Mouse (Mus musculus) hindbrain, embryonic 14.5 days (tissue): ENCODE measurements at regions not wholly inside any gene's neighbourhood (a gene's known extent, or its start where the extent isn't known, plus 50 kb on each side); places are given as distances from the start of the nearest gene placed in this dataset.
"Not testable (repeated sequence)": the region's sequence is repeated elsewhere in the genome, so short reads cannot be mapped to it uniquely, and the experiment has no call there.

Source experiments
- ATAC-seq: fragments of 200-750 bp; cut with Nextera tagmentation; 2 replicates; pipeline ENCODE4 v1.8.0; 2017; ENCODE audit warnings: moderate number of reproducible peaks, mild to moderate bottlenecking, moderate TSS enrichment, moderate library complexity; ENCODE audit not compliant: low FRiP score
- DNase-seq: peaks from one replicate; pipeline ENCODE4 v3.0.0-alpha.2; 2015; ENCODE audit warnings: low spot score
- H3K27ac ChIP-seq: fragments of 300-500 bp; sonication (generic); 2 replicates; pipeline ENCODE4 v1.5.1; 2014; ENCODE audit warnings: mild to moderate bottlenecking, moderate library complexity
- H3K27me3 ChIP-seq: fragments of 300-500 bp; sonication (generic); 2 replicates; pipeline ENCODE4 v1.6.1; 2014; ENCODE audit warnings: mild to moderate bottlenecking, low read length, mixed read lengths; ENCODE audit not compliant: control insufficient read depth, insufficient read depth
- H3K36me3 ChIP-seq: fragments of 300-500 bp; sonication (generic); replicated peaks from 2 replicates; pipeline ENCODE4 v1.6.1; 2014; ENCODE audit not compliant: control insufficient read depth, insufficient read depth
- H3K4me1 ChIP-seq: fragments of 300-500 bp; sonication (generic); replicated peaks from 2 replicates; pipeline ENCODE4 v1.6.1; 2014; ENCODE audit warnings: antibody characterized with exemption, low read length, mixed read lengths; ENCODE audit not compliant: control insufficient read depth, insufficient read depth
- H3K4me2 ChIP-seq: fragments of 300-500 bp; sonication (generic); replicated peaks from 2 replicates; pipeline ENCODE4 v1.6.1; 2014; ENCODE audit warnings: mild to moderate bottlenecking, moderate library complexity
- H3K4me3 ChIP-seq: fragments of 300-500 bp; sonication (generic); replicated peaks from 2 replicates; pipeline ENCODE4 v1.5.1; 2014; ENCODE audit warnings: mild to moderate bottlenecking, low read length
- H3K9ac ChIP-seq: fragments of 300-500 bp; sonication (generic); 2 replicates; pipeline ENCODE4 v1.6.1; 2014
- H3K9me3 ChIP-seq: fragments of 300-500 bp; sonication (generic); 2 replicates; pipeline ENCODE4 v1.6.1; 2016; ENCODE audit warnings: low read length; ENCODE audit not compliant: control insufficient read depth
- WGBS: fragments of 180-500 bp; shearing (Covaris S2); extraction: QIAGEN DNeasy Blood & Tissue Kit; methylation state at CpG from one replicate; pipeline ENCODE4 v1.1.7; 2014; 5-methylcytosine and 5-hydroxymethylcytosine counted together

GRCm38 (mm10) chr16:58155538-58155937 is 252.7 kb upstream of the Dcbld2 start:
- Histone ChIP-seq H3K4me3 (no peak overlapping the region), H3K4me1 (0 out of 2 replicates have a peak, but pooled peaks cover 3% of the 10 kb centered on the region), H3K9me3 (no peaks in the 10 kb centered on the region), H3K27me3 (no peaks in the 10 kb centered on the region), H3K27ac (no peak overlapping the region), H3K4me2 (no peak overlapping the region), H3K9ac (no peak overlapping the region), H3K36me3 (no peaks in the 10 kb centered on the region)
- no peak for ATAC-seq
- no peak for DNase-seq
- WGBS = 41% methylated on average over 4 of the region's 4 CpGs

- Histone ChIP-seq H3K4me3 (no peak overlapping the region), H3K4me2 (no peak overlapping the region), H3K36me3 (no peaks in the 10 kb centered on the region), H3K27ac (no peak overlapping the region), H3K9me3 (no peaks in the 10 kb centered on the region), H3K4me1 (no peaks in the 10 kb centered on the region), H3K9ac (no peak overlapping the region), H3K27me3 (no peaks in the 10 kb centered on the region)
- ATAC-seq = no peak
- no peak for DNase-seq
- 72% methylated on average over 5 of the region's 5 CpGs for WGBS
Observed at GRCm38 (mm10) chr16:58178744-58179401, 229.4 kb upstream of the Dcbld2 start.

GRCm38 (mm10) chr16:58179981-58180380 is 228.3 kb upstream of the Dcbld2 start:
- H3K4me1 ChIP-seq, H3K4me3 ChIP-seq, H3K27ac ChIP-seq, H3K9me3 ChIP-seq, H3K27me3 ChIP-seq, H3K9ac ChIP-seq, H3K36me3 ChIP-seq, ATAC-seq, H3K4me2 ChIP-seq, DNase-seq: not testable (repeated sequence)

GRCm38 (mm10) chr16:58194619-58195497 is 213.4 kb upstream of the Dcbld2 start:
- WGBS = 93% methylated on average over 5 of the region's 5 CpGs
- ATAC-seq (no peak), DNase-seq (no peak)
- Histone ChIP-seq H3K9ac (no peak overlapping the region), H3K27me3 (no peaks in the 10 kb centered on the region), H3K4me3 (no peak overlapping the region), H3K4me2 (no peak overlapping the region), H3K27ac (no peak overlapping the region), H3K4me1 (no peaks in the 10 kb centered on the region), H3K36me3 (no peaks in the 10 kb centered on the region), H3K9me3 (no peaks in the 10 kb centered on the region)

GRCm38 (mm10) chr16:58211872-58212271 is 196.4 kb upstream of the Dcbld2 start:
- Histone ChIP-seq H3K9me3 (no peaks in the 10 kb centered on the region), H3K27ac (no peak overlapping the region), H3K4me3 (no peak overlapping the region), H3K4me1 (no peaks in the 10 kb centered on the region), H3K9ac (no peak overlapping the region), H3K27me3 (no peaks in the 10 kb centered on the region), H3K4me2 (no peak overlapping the region), H3K36me3 (no peaks in the 10 kb centered on the region)
- ATAC-seq = no peak
- DNase-seq = peak; percentile 17
- WGBS = 82% methylated on average over 2 of the region's 2 CpGs

GRCm38 (mm10) chr16:58234686-58235085 is 173.6 kb upstream of the Dcbld2 start:
- ATAC-seq (no peak), DNase-seq (no peak)
- Histone ChIP-seq H3K9ac (no peak overlapping the region), H3K4me1 (no peaks in the 10 kb centered on the region), H3K36me3 (no peaks in the 10 kb centered on the region), H3K27me3 (no peaks in the 10 kb centered on the region), H3K4me3 (no peak overlapping the region), H3K27ac (no peak overlapping the region), H3K9me3 (no peaks in the 10 kb centered on the region), H3K4me2 (no peak overlapping the region)

GRCm38 (mm10) chr16:58236857-58237256 is 171.4 kb upstream of the Dcbld2 start:
- H3K9ac ChIP-seq = no peak overlapping the region
- ATAC-seq (no peak), DNase-seq (no peak)
- no peaks in the 10 kb centered on the region for H3K4me1 ChIP-seq
- H3K4me3 ChIP-seq = no peak overlapping the region
- H3K9me3 ChIP-seq = no peaks in the 10 kb centered on the region
- H3K27me3 ChIP-seq = no peaks in the 10 kb centered on the region
- H3K4me2 ChIP-seq = no peak overlapping the region
- 100% methylated on average over 1 of the region's 1 CpGs for WGBS
- H3K27ac ChIP-seq = no peak overlapping the region
- no peaks in the 10 kb centered on the region for H3K36me3 ChIP-seq

GRCm38 (mm10) chr16:58276281-58276680 is 132.0 kb upstream of the Dcbld2 start:
- no peaks in the 10 kb centered on the region for H3K27me3 ChIP-seq

GRCm38 (mm10) chr16:58281474-58281873 is 126.8 kb upstream of the Dcbld2 start:
- DNase-seq (peak; percentile 62), ATAC-seq (no peak)
- Histone ChIP-seq H3K27me3 (no peaks in the 10 kb centered on the region), H3K27ac (no peak overlapping the region), H3K36me3 (no peaks in the 10 kb centered on the region), H3K9ac (no peak overlapping the region), H3K4me2 (no peak overlapping the region), H3K9me3 (no peaks in the 10 kb centered on the region), H3K4me1 (no peaks in the 10 kb centered on the region), H3K4me3 (no peak overlapping the region)
- WGBS = 49% methylated on average over 3 of the region's 3 CpGs

More at GRCm38 (mm10) chr16:58276281-58276680, 132.0 kb upstream of the Dcbld2 start:
- Histone ChIP-seq H3K9me3 (no peaks in the 10 kb centered on the region), H3K4me1 (no peaks in the 10 kb centered on the region), H3K27ac (no peak overlapping the region), H3K4me2 (no peak overlapping the region), H3K36me3 (no peaks in the 10 kb centered on the region), H3K9ac (no peak overlapping the region), H3K4me3 (no peak overlapping the region)
- DNase-seq (no peak), ATAC-seq (no peak)
- WGBS = 93% methylated on average over 3 of the region's 3 CpGs
